Mouse (Mus musculus) lung, postnatal 10 days (tissue): ENCODE measurements around the gene 2900011O08Rik.
"Not testable (repeated sequence)": the region's sequence is repeated elsewhere in the genome, so short reads cannot be mapped to it uniquely, and the experiment has no call there.

ENCODE experiments used
- DNase-seq: peaks from one replicate; pipeline ENCODE4 v3.0.0; 2021

The 2900011O08Rik gene

DNA sequence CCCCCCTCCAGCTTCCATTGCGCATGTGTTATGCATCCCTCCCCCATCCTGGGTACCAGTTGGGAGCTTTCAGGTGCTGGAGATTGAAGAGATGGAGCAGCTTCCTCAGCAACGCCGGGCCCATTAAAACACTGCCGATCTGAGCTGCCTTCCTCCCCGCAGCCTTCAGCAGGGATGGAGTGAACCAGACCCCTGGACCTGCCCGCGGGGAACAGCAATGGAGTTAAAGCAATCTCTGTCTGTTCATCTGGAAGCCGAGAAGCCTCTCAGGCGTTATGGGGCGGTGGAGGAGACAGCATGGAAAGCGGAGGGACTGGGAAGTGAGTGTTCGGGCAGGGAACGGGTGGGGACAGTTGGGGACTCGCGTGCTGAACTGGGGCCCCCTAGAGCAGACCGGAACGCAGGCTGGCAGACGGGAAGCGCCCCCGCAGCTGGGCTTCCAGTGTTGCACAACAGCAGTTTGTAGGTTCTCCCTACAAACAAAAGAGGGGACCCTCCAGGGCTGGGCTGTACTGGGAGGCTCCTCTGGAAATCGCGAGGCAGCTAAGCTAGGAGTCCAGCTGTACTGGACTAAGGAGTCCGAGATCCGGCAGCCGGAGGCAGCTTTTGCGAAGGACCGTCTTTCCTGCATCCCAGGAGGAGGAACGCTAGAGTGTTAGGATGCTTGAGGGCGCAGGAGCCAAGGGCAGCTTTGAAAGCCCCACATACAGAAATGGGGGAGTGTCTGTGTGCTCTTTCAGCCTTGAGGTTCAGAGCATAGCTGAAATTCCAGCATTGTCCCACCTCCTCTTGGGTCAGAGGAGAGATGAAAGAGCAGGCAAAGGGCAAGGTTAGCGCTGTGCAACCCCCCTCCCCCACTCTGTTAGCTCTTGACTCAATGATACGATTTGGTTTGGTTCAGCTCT, at the start of gene 2900011O08Rik, which contains the start of gene Ifitm7:
TSS of gene 2900011O08Rik (plus strand) at position 31 of the 905 bp plus-strand sequence.
TSS of gene Ifitm7 (minus strand) at position 315 of the 905 bp plus-strand sequence.
- no peak for DNase-seq

DNA sequence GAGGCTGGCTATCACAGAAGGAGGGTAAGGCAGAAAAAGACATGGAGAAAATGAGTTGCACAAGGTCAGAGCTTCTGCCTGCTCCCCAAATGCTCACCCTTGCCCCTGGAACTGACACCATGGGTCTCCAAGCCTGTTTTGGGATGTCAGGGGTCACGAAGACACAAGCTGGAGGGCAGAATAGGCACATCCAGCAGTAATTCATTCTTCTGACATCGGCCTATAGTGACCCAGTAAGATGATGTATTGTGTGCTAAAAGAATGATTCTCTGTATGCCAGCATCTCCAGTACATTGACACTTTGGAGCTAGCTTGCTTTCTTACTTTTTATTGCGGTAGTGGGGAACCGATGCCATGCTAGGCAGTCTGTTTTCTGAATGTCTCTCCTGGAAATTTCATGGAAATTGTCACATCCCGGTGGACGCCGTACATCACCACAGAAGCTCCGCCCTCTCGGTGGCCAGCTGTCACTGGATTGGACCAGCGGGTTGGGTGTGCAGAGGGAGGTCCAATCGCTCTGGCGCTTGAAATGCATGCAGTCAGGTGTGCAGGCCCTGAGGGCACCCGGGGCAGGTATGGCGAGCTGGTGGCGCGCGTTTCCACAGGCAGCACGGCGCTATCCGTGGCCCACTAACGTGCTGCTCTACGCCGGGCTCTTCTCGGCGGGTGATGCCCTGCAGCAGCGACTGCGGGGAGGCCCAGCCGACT, 46.1 kb upstream of the 2900011O08Rik start:
- DNase-seq: peak; percentile 75

DNA sequence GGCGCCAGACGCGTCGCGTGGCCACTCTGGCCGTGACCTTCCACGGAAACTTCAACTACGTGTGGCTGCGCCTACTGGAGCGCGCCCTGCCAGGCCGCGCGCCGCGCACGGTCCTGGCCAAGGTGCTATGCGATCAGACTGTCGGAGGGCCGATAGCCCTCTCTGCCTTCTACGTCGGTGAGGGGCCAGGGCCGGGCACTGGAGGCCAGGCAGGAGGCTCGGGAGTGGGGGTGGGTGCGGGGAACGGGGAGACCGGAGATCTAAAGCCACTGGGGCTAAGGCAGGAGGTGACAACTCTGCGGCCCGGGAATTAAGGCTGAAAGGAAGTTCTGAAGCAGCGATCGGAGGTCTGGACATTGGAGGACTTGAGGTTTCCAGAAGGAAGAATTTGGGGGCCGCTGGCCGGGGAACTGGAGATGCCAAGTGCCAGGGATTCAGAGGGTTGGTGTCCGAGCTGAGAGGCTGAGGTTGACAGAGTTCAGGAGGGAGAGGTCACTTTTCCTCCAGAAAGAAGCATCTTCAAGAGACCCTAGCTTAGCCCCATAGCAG, 45.5 kb upstream of the 2900011O08Rik start:
- DNase-seq: no peak

DNA sequence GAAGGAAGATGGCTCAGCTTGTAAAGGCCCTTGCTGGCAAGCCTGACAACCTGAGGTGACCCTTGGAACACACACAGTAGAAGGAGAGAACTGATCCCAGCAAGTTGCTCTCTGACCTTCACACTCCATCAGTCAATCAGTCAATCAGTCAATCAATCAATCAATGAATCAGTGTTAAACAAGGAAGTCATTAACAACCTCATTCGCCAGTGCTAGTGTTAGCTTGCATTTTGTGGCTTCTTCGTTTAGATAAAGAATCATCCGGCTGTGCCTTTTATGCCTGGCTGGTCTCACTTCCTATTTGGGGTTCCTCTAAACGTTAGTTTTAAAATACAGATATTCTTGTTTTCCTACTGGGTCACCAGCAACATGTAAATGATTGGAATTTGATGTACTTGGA, 42.2 kb upstream of the 2900011O08Rik start:
- no peak for DNase-seq

DNA sequence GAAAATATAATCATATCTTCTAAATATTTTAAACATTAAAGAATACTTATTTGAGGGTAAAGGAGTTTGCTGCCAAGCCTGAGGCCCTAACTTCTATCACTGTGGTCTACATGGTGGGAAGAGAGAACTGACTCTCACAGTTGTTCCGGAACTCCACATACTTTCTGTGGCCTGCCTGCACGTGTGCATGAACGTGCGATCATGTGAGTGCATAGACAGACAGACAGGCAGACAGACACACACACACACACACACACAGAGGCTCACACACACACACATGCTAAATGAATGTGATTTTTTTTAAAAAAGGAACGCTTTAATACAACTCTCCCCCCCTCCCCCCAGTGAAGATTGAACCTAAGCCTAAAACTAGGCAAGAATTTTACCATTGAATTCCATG, 41.7 kb upstream of the 2900011O08Rik start:
- DNase-seq: no peak

DNA sequence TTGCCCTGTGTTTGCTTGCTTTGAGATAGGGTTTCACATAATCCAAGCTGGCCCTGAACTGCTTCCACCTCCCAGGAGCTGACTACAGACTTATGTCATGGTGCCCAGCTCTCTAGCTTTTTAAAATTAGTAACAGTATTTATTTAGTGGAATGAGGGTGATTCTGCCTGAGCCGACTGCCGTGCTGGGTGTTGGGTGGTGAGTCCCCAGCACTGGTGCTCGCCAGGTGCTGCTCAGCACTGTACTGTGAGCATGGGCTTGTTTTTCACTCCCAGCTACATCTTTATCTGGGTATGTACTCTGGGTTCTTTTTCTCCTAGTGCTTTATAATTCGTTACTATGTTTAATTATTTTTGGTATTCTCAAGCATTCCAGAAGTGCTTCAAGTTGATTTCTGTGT, 41.3 kb upstream of the 2900011O08Rik start:
- DNase-seq: no peak

DNA sequence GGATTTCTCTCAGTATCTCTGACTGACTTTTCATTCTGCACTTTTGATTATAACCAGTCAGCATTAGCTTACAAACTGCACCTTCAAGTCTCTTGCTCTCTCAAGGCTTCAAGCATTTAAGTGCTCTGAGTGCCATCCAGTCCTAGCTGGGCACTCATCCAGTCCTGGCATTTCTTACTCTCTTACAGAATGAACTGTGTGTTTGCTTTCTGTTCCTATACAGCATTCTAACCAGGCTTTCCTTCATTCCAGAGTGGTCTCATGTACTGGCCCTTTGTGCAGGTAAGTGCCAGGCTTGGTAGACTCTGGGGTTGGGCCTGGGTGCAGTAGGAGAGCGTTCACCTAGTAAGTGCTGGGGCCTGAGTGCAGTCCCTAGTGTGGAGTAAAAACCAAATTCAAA, 40.1 kb upstream of the 2900011O08Rik start:
- DNase-seq: peak; percentile 68

DNA sequence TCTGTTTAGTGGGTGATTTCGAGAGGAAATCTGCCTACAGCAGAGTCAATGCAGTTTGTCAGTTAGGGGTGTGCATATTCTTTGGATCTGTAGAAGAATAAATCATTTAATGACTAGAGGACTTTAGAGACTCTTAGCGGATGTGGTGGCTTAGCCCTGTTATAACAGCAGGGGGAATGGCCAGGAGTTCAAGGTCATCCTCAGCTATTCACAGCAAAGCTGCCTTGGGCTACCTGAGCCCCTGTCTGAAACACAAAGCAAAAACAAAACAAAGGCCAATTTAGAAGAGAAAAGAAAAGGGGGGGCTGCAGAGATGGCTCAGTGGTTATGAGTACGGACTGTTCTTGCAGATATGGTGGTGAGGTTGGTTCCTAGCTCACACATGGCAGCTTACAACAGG, 35.2 kb upstream of the 2900011O08Rik start:
- no peak for DNase-seq

DNA sequence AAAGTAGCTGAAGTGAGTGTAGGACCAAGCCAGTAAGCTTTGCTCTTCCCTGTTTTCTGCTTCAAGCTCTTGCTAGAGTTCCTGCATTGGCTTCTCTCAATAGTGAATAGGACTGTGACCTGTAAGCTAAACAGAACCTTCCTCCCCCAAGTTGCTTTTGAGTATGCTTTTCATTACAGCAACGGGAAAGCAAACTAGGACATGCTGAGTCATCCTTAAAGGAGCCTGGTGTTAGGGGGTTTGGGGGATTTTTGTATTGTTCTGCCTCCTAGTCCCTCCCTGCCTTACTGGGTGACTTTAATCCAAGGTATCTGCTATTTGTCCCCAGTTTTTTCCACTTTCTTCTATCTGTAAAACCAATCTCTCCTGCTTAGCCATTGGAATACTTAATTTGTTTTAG, 24.4 kb upstream of the 2900011O08Rik start:
- no peak for DNase-seq

DNA sequence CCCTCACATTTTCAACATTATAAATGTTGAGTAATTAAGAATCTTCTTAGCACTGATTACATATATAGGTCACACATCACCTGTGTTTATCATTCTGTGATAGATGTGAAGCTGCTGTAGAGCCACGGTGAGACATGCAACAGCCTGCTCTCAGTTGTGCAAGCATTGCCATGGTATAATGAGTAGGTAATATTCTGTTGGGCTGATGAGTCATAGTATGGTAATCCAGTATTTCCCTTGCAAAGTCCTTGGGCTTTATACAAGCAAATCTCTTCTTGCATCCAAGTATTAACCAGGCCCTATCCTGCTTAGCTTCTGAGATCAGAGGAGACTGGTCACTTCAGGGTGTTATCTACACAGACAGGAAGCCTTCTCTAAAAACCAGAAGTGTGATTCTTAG, 17.3 kb upstream of the 2900011O08Rik start:
- DNase-seq: no peak

DNA sequence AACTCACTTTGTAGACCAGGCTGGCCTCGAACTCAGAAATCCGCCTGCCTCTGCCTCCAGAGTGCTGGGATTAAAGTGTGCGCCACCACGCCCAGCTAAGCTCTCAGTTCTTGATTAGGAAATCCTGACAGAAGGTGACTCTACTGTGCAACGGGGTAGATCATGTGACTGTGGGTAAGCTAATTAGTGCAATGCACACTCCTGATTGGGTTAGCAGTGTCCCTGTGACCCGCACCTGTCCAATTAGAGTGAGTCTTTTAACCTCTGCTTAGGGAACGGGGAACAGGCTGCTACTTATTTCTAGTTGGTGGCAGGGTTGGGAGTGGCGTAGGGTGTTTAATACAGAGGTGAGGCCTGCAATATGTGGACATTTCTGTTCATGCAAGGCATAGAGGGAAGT, 14.4 kb upstream of the 2900011O08Rik start:
- DNase-seq: no peak

DNA sequence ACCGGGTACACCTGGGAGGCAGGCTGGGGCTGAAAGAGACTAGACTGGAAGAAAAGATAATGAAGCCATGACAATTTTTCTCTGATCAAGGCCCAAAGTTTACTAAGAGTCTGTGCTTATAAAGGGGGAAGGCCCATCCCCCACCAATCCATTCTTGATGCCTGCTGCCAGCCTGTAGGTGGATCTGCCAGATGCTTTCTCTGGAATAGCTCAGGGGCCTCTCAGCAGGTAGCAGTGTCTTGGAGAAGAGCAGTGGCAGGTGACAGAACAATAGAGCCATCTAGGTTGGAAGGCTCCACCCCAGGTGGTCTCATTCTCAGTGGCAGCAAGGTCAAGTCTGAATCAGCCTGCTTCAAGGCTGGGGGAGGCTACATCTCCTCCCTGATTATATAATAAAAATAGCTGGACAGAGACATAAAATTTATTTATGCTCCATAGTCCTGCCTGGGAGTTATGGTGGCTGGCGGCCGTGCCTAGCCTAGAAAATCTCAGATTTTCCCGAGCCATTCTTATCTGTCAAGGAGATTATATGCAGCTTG, 10.0 kb upstream of the 2900011O08Rik start:
- not testable (repeated sequence) for DNase-seq

DNA sequence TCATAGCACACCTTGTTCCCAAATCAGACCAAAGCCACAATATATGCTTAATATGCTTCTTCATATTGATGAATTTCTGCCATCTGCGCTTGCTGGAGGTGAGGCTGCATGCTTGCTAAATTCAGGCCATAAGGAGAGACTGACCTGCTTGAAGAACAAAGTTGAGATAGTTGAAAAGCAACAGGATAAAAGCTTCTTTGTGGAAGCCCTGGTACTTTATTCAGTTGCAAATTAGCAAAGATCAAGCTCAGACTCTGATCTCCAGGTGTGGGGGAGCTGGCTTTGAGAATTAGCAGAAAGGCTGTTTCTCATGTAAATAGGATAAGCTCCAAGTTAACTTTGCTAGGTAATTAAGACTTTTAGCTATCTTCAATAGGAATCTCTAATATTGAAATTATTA, 9.4 kb upstream of the 2900011O08Rik start:
- DNase-seq: not testable (repeated sequence)

DNA sequence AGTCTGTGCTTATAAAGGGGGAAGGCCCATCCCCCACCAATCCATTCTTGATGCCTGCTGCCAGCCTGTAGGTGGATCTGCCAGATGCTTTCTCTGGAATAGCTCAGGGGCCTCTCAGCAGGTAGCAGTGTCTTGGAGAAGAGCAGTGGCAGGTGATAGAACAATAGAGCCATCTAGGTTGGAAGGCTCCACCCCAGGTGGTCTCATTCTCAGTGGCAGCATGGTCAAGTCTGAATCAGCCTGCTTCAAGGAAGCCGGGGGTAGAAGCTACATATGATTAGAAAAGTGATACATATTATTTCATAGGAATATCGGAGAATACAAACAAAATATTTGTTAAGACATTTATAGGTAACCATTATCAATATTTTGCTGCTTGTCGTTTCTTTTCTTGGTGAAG, 4.7 kb upstream of the 2900011O08Rik start:
- not testable (repeated sequence) for DNase-seq

DNA sequence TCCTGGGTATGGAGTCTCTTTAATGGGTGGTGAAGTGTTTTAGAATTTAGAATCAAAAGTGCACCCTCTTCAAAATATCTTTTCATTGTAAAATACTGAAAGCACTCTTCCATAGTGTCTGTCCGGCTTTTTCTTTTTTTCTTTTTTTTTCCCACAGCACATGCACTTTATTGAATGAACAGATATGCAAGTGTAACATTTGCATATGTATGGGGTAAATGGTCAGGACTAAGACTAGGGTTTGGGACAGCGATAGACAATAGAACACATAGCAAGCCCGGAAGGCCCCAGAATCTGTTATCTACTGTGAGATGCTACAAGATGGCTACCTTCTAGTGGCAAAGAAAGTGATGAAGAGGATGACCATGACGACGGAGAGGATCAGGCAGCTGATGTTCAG, 3.2 kb upstream of the 2900011O08Rik start:
- DNase-seq: no peak

DNA sequence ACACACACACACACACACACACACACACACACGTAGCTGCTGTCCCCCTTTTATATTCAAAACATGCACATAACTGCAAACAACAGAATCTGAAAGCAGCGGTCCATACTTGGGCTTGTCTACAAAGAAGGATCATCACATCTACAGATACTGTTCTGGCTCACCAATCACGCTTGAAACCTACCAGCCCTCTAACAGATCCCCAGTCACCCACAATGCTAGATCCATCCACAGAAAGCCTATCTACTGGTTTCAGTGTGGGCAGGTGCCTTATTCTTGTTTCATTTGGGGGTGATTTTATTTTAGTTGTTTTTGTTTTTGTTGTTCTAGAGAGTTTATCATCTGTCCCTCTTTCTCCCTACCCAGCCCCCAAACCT, 219 bp upstream of the 2900011O08Rik start:
- no peak for DNase-seq

DNA sequence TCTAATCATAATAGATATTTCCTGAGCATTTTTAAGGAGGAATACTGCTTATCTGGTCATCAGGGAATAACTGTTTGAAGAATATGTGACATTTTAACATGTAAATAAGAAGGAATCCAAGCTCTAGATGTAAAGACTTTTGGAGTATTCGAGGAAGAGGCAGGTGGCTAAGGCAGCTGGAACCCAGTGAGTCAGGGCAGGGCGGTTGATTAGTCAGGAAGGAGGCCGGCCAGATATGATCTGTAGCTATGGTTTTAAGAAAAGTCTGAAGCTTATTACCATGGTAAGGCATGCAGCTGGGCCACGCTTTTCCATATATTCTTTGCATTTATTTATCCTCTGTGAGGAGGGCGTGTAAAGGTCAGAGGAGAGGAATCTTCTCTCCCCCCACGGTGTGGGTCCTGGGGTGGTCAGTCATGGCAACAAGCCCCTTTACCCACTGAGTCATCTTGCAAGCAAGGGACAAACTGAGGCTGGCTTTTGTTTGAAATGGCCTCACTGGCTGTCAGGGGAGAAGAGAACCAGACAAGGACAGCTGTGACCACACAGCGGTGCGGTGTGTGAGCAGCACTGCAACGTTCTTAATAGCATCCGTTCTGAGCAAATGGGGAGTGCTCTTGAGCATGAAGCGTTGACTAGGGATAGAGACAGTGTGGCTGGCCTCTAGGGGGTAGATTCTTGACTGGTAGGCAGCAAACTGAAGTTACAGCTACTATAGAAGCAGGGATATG, 6.3 kb downstream of the 2900011O08Rik start:
- no peak for DNase-seq

DNA sequence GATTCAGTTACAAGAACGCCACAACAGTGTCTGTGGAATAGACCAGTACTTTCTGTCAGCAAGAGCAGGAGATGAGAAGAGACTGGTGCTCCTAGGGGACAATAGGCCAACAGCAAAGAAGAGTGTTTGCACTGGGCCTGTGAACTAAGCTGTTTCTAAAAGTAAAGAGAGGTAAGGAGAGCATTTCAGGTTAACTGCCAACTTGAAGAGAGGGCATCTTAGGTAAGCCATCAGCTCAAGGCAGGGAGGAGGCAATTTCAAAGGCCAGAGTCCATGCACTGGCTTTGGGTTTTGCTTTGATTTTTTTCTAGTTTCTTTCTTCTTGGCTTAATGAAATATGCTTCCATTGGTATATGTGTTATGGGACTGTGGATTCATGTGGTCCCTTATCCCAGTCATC, 7.7 kb downstream of the 2900011O08Rik start:
- DNase-seq: no peak

DNA sequence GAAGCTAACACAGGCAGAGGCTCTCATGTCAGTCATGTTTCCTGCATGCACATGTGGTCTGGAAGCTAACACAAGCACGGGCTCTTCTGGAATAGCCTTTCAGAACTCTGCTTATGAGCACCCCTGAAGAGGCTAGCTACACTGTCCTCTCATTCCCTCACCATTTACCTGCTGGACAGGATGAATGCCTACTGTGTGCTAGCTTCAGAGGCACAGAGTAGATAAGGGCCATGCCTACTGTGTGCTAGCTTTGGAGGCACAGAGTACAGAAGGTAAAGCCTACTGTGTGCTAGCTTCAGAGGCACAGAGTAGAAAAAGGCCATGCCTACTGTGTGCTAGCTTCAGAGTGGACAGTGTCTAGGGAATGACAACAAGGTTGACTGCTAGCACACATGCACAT, 8.1 kb downstream of the 2900011O08Rik start:
- DNase-seq: no peak

DNA sequence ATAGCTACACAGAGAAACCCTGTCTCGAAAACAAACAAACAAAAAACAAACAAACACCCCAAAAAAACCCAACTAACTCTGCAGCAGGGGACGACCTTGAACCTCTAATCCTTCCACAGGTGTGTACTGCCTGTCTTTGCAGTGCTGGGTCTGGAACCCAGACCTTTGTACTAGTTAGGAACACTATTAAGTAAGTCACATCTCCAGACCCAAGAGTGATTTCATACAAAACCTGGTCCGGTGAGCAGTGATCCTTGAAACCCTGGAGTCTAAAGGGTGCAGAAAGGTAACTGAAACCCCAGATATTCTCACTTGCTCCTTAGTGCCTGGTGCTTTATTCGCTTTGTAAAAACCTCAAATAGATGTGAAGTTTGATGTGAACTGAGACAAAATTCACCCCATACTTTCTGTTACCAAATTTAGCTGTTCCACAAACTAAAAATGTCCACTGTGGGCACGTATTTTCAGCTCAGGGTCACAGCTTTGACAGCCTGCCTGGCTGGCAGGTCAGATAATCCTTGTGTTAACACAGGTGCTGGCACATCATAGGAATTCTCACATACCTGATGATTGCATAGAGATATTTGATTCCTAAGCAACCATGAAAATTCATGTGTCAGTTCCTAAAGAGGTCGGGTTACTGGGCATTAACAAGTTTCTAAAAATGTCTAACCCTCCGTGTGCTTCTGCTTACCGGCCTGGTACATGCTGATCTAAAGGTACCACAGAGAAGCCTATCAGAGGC, 17.2 kb downstream of the 2900011O08Rik start:
- DNase-seq: no peak

DNA sequence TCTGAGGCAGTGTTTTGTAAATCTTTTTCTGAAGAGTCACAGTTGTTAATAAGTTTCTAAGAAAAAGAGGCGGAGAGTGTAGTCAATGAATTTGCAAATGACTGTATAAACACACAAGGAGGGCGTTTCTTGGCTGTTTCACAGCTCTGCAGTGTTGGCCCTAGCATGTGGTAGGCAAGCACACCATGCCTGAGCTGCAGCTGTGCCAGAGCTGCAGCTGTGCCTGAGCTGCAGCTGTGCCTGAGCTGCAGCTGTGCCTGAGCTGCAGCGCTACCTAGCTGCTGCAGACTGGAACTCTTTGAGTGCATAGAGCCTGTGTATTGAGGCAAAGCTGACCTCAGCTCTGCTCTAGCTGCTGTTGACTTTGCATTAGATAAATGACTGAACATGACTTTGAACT, 17.8 kb downstream of the 2900011O08Rik start:
- peak; percentile 5 for DNase-seq

DNA sequence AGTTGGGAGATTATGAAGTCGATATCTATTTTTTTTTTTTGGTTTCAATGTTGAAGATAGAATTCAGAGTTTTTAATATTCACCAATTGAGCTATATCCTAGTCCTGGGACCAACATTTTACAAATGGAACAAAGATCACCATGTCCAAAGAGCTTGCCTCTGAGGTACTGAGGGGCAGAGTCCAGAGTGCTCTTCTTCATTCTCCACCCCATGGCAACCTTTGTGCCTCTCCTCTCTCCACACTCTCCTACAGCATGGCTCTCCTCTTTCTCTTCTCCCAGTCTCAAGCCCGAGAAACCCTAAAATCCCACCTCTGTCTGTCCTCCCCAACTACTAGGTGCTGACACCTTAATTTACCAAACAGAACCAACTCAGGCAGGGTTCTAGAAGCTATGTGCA, 18.3 kb downstream of the 2900011O08Rik start:
- DNase-seq: no peak
